Mouse (Mus musculus): ENCODE results near the gene Klc1.
"Not testable (repeated sequence)": the region's sequence is repeated elsewhere in the genome, so short reads cannot be mapped to it uniquely, and the experiment has no call there.

Klc1 gene

DNA sequence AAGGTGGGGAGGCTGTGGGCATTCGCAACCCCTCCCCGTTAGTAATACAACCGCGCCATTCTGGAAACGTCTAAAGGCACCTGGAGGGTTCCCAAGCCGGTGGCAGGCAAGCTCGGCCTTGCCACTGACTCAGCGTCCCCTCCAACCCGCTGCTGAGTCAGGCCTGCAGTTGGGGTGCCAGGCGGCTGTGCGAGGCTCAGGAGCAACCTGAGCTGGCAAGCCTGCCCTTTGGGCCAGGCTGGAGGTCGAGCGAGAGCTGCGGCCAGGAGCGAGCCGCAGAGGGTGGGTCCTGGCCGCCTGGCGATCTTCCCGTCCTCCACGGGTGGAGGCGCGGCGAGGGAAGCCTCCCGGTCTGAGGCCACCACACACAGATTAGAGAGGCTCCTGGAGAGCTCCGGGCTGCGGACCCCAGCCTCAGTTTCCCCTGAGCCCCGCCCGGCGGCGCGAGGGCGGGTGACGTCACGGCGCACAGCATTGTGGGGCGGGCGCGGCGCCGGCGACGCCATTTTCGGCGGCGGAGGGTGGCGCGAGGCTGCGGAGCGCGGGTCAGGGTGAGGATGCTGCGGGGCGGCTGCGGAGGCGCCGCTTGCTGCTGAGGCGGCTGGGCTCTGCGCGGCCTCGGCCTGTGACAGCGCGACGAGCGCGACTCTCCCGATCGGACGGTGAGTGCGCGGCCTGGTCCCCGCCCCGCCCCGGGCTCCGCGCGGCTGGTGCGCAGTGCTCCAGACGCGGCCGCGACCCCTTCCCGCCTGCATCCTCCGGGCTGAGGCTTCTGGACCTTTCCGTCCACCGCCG lies at the start of gene Klc1:
Gene Klc1 (plus strand): TSS at position 469 of the 795 bp plus-strand sequence.
- DNase-seq (ENCODE audit: low spot score in 2 of 2): peak; percentile 68 to 86

DNA sequence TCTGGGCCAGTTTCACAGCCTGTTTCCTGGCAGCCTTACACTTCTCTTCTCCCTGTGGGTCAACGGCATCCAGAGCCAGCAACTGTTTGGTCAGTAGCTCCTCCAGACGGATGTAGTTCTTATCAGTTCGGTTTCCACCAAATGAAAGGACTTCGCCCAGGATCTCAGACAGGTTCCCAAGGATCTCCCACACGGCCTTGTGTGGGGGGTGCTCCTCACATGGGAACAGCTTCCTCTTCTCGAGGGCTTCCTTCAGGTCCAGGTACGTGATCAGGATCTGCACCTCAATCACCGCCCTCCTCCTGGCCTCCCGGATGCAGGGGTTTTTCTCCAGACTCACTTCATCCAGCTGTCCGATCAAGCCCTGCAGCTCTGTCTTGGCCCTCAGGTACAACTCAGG lies 48.6 kb upstream of the Klc1 start:
- DNase-seq (ENCODE audit: low spot score in 2 of 2): no peak

DNA sequence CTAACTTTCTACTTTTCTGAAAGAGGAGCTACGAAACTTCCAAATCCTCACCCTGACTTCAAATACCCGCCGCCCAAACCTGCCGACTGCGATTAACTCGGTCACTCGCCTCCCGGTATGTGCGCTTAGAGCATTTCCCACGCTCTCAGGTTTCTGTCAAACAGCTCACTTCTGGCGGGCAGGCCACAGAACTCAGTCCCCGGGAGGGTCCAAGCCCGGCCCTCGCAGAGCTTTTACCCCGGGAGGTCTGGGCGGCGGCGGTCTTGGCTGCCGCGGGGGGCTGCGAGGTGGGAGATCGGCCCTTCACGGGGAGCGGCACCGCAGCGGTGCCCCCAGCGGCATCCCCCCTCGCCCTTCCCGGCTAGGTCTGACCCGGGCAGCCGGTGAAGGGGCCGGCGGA lies 46.2 kb upstream of the Klc1 start:
- peak in 1 of 2 experiments; percentile 22 for DNase-seq (ENCODE audit: low spot score in 2 of 2)

DNA sequence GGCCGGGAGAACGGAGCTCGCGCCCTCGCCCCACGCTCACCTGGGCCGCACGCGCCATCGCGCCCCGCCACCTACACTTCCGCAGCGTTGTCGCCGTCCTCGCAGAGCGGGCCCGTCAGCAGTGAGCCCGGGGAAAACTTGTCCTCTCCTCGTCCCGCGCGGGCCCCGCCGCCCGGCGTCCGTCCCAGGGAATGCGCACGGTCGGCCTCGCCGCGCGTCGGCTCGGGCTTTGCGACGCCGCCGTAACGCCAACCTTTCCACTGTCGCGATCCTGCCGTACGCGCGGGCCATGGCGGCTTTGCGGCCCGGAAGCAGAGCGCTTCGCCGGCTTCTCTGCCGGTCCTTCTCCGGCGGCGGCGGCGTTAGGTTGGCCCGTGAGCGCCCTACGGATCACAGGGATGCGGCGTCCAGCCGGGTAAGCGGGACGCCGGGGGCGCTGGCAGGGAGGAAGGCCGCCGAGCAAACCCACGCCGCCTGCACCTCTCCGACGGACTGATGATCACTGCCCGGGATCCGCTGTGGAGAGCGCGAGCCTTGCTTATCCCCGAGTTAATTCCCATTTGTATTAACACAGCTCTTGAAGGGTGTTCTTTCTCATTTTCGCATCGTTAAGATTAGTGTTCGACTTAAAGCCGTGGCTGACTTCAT lies 45.5 kb upstream of the Klc1 start, which contains the start of the genes Bag5 and Apopt1:
Gene Bag5 (minus strand): TSS at position 254 of the 648 bp plus-strand sequence.
Gene Apopt1 (plus strand): TSS at position 258 of the 648 bp plus-strand sequence.
- DNase-seq (ENCODE audit: low spot score in 2 of 2): peak; percentile 74 to 91

- not testable (repeated sequence) for DNase-seq (ENCODE audit: low spot score in 2 of 2)
These were observed 44.8 kb upstream of the Klc1 start for GRCm38 (mm10) chr12:111713880-111714279.

GRCm38 (mm10) chr12:111716505-111716904 lies 42.1 kb upstream of the Klc1 start:
- no peak for DNase-seq (ENCODE audit: low spot score in 2 of 2)

DNA sequence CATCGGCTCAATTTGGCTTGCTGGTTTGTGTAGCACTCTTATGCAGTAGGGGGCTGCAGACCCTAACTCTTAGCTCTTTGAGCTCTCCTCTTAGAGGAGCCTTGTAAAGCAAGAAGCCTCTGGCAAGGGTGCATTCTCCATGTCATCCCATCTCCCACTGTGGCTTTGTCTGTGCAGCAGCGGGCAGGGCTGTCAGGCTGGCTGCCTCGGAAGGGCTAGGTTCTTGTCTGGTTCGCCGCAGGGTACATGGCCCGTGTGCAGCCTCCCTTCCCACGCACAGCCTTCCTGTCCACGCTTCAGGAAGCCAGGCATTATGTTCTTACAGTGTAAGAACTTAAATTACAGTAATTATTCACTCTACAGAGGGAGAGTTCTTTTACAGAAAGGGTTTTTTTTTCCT lies 40.0 kb upstream of the Klc1 start:
- DNase-seq (ENCODE audit: low spot score in 2 of 2): no peak

GRCm38 (mm10) chr12:111720222-111720621 lies 38.4 kb upstream of the Klc1 start:
- no peak for DNase-seq (ENCODE audit: low spot score in 2 of 2)

DNA sequence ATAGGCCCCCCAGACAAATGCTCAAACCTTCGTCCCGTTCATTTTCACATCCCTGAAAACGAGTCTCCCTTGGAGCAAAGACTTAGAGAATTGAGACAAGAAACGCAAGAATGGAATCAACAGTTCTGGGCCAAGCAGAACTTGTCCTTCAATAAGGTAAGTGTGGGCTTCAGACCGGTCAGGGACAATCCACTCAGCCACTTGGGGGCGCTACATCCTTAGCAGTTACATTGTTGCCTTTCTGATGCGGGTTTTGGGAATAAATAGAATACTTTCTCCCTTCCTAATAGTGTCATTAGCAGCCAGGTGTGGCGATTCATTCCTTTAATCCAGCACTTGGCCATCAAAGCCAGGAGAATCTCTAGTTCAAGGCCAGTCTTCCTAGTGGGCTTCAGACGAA lies 36.0 kb upstream of the Klc1 start:
- peak in 1 of 2 experiments; percentile 66 for DNase-seq (ENCODE audit: low spot score in 2 of 2)

GRCm38 (mm10) chr12:111724638-111725337 lies 33.9 kb upstream of the Klc1 start:
- peak in 1 of 2 experiments; percentile 60 for DNase-seq (ENCODE audit: low spot score in 2 of 2)

GRCm38 (mm10) chr12:111725338-111726121 lies 33.1 kb upstream of the Klc1 start:
- no peak for DNase-seq (ENCODE audit: low spot score in 2 of 2)

GRCm38 (mm10) chr12:111726122-111726463 lies 32.6 kb upstream of the Klc1 start:
- no peak for DNase-seq (ENCODE audit: low spot score in 2 of 2)

GRCm38 (mm10) chr12:111727956-111728355 lies 30.7 kb upstream of the Klc1 start:
- DNase-seq (ENCODE audit: low spot score in 2 of 2): no peak

- peak; percentile 70 to 93 for DNase-seq (ENCODE audit: low spot score in 2 of 2)
These were observed 26.5 kb upstream of the Klc1 start for GRCm38 (mm10) chr12:111731822-111732807.

GRCm38 (mm10) chr12:111732921-111733320 lies 25.7 kb upstream of the Klc1 start:
- peak in 1 of 2 experiments; percentile 13 for DNase-seq (ENCODE audit: low spot score in 2 of 2)

GRCm38 (mm10) chr12:111734912-111735311 lies 23.7 kb upstream of the Klc1 start:
- DNase-seq (ENCODE audit: low spot score in 2 of 2): no peak

DNA sequence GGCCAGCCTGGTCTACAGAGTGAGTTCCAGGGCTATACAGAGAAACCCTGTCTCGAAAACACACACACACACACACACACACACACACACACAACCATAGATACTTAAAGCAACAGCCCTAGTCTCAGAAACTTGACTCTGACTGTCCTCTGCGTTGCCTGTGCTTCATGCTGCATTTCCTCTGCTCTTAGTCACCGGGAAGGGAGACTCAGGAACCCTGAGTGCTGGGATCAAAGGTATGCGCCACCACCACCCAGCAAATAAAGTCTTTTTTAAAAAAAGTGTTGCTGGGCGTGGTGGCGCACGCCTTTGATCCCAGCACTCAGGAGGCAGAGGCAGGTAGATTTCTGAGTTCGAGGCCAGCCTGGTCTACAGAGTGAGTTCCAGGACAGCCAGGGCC lies 22.0 kb upstream of the Klc1 start:
- DNase-seq (ENCODE audit: low spot score in 2 of 2): not testable (repeated sequence)

DNA sequence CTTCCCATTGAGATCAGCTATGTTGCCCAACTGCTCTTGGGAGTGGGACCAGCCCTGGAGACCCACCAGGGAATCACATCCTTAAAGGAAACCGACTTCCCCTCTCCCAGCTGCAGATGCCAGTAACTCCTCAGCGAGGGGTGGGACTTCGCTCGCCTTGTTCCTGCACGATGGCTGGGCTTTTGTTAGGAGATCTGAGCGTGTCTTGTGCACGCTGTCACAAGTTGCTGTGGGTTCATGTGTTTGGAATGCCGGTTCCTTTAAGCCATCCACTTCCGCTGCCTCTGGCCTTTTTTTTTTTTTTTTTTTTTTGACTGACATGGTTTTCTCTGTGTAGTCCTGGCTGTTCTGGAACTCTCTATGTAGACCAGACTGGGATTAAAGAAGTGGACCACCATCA lies 21.3 kb upstream of the Klc1 start:
- DNase-seq (ENCODE audit: low spot score in 2 of 2): no peak

GRCm38 (mm10) chr12:111738754-111739153 lies 19.9 kb upstream of the Klc1 start:
- DNase-seq (ENCODE audit: low spot score in 2 of 2): peak in 1 of 2 experiments; percentile 62

GRCm38 (mm10) chr12:111741338-111741737 lies 17.3 kb upstream of the Klc1 start:
- no peak for DNase-seq (ENCODE audit: low spot score in 2 of 2)

Measured in cerebellum, postnatal 4 days (tissue).